Comparison of ENCODE assay signal across 23 mouse cellular contexts in genomic region chr6:8164741-8165140, GRCm38 (mm10). TPM values are rescaled to one million over a fixed set of nuclear protein-coding genes. Genes with fewer than 3 reads are reported as not detected.
A peak's percentile ranks its signal among the peaks of the same experiment; 100 is the strongest.
DNase-seq lines count a peak whose midpoint lies in the region; ATAC-seq and TF ChIP-seq lines count a peak whose summit lies in the region.
"Had no signal": no experiment of that assay in that cellular context is flagged by ENCODE, and none has a peak within 500 bp of the region (broad histone marks: within the 10 kb centered on the region; RNA-seq: fewer than 3 reads in every experiment).

No protein-coding gene starts in this region.

- H3K27me3 ChIP-seq in kidney, postnatal 0 days (ENCODE audit: insufficient read depth, low read length): no peaks in the 10 kb centered on the region
- H3K27me3 ChIP-seq in lung, embryonic 14.5 days (ENCODE audit: insufficient read depth, low read length): no peaks in the 10 kb centered on the region
- H3K27me3 ChIP-seq: embryonic facial prominence, embryonic 13.5 days; forebrain, embryonic 12.5 days had no signal

- H3K4me3 ChIP-seq in kidney, postnatal 0 days (replicated peaks; ENCODE audit: low read depth, low read length): no peak overlapping the region
- H3K4me3 ChIP-seq in lung, embryonic 14.5 days (ENCODE audit: low read depth, low read length): no peak overlapping the region
- H3K4me3 ChIP-seq in embryonic fibroblast, embryonic 13.5 days (ENCODE audit: insufficient read depth, low read length): no peak overlapping the region
- H3K4me3 ChIP-seq: embryonic facial prominence, embryonic 13.5 days; erythroblast, embryonic 14.5 days; forebrain, embryonic 10.5 days; forebrain, embryonic 12.5 days had no signal

- no peak for ATAC-seq in kidney, postnatal 0 days (replicated peaks; ENCODE audit: low FRiP score, low read depth)
- ATAC-seq in lung, embryonic 14.5 days (ENCODE audit: insufficient read depth): no peak
- ATAC-seq: activated CD4-positive, CD25-positive, alpha-beta regulatory T cell, adult 4 months; forebrain, embryonic 14.5 days; forebrain, embryonic 16.5 days; Patski had no signal

- TF ChIP-seq CTCF in kidney, postnatal 0 days (IDR thresholded peaks at IDR 0.05; ENCODE audit: low read depth): no peak
- no peak for TF ChIP-seq CTCF in lung, embryonic 14.5 days (IDR thresholded peaks at IDR 0.05; ENCODE audit: low read depth)
- TF ChIP-seq CTCF in embryonic fibroblast, embryonic 13.5 days (IDR thresholded peaks at IDR 0.05; ENCODE audit: borderline replicate concordance, insufficient read depth, low read length): no peak

- TF ChIP-seq POLR2A in embryonic fibroblast, embryonic 13.5 days (IDR thresholded peaks at IDR 0.05; ENCODE audit: low read depth, low read length): no peak

- no peaks in the 10 kb centered on the region for H3K9me3 ChIP-seq in kidney, postnatal 0 days (replicated peaks; ENCODE audit: low read length)
- H3K9me3 ChIP-seq in lung, embryonic 14.5 days (ENCODE audit: low read depth, low read length): no peaks in the 10 kb centered on the region
- H3K9me3 ChIP-seq: embryonic facial prominence, embryonic 13.5 days; forebrain, embryonic 10.5 days; forebrain, embryonic 12.5 days had no signal

- H3K27ac ChIP-seq in kidney, postnatal 0 days: no peak overlapping the region
- no peak overlapping the region for H3K27ac ChIP-seq in lung, embryonic 14.5 days (ENCODE audit: low read depth)
- peak overlapping the region; percentile 71 for H3K27ac ChIP-seq in embryonic fibroblast, embryonic 13.5 days (ENCODE audit: insufficient read depth, low read length)
- H3K27ac ChIP-seq: embryonic facial prominence, embryonic 13.5 days; forebrain, embryonic 10.5 days; forebrain, embryonic 12.5 days had no signal

- H3K4me2 ChIP-seq in kidney, postnatal 0 days (ENCODE audit: low read length): no peak overlapping the region
- H3K4me2 ChIP-seq in lung, embryonic 14.5 days: no peak overlapping the region
- H3K4me2 ChIP-seq: embryonic facial prominence, embryonic 13.5 days; forebrain, embryonic 12.5 days had no signal

- no peaks in the 10 kb centered on the region for H3K36me3 ChIP-seq in kidney, postnatal 0 days (ENCODE audit: insufficient read depth, low read length)
- no peaks in the 10 kb centered on the region for H3K36me3 ChIP-seq in lung, embryonic 14.5 days (ENCODE audit: insufficient read depth)
- H3K36me3 ChIP-seq: embryonic facial prominence, embryonic 13.5 days; forebrain, embryonic 10.5 days; forebrain, embryonic 12.5 days had no signal

- DNase-seq in kidney, postnatal 0 days (ENCODE audit: low spot score): peak; percentile 22
- DNase-seq in kidney, postnatal 10 days: no peak
- DNase-seq in lung, embryonic 14.5 days: peak; percentile 31
- no peak for DNase-seq in lung, postnatal 4 days
- peak; percentile 69 for DNase-seq in NIH3T3 (ENCODE audit: low read depth)
- DNase-seq in retina, postnatal 1 day: no peak
- DNase-seq: adrenal gland, adult 8-10 months; adrenal gland, postnatal 14 days; adrenal gland, postnatal 36 days; cerebellum, adult 11-12 months; cerebellum, adult 2 months; cerebellum, adult 9-10 months; cerebellum, postnatal 10 days; cerebellum, postnatal 25 days had no signal

- H3K4me1 ChIP-seq in kidney, postnatal 0 days (replicated peaks; ENCODE audit: insufficient read depth, low read length): no peaks in the 10 kb centered on the region
- H3K4me1 ChIP-seq in lung, embryonic 14.5 days (ENCODE audit: insufficient read depth): no peaks in the 10 kb centered on the region
- H3K4me1 ChIP-seq in embryonic fibroblast, embryonic 13.5 days (ENCODE audit: control insufficient read depth, insufficient read depth, low read length): peaks cover 3% of the 10 kb centered on the region
- H3K4me1 ChIP-seq: forebrain, embryonic 12.5 days had no signal

- no peak overlapping the region for H3K9ac ChIP-seq in kidney, postnatal 0 days (ENCODE audit: low read depth, low read length)
- no peak overlapping the region for H3K9ac ChIP-seq in lung, embryonic 14.5 days
- H3K9ac ChIP-seq: embryonic facial prominence, embryonic 13.5 days; forebrain, embryonic 12.5 days had no signal

- 49% methylated on average over 1 of the region's 1 CpGs for WGBS in kidney, postnatal 0 days
- 57% methylated on average over 1 of the region's 1 CpGs for WGBS in lung, embryonic 14.5 days

RNA-seq across cellular contexts. Expression of gene Col28a1, which starts 27.7 kb away (rescaled TPM):
- 0.11 and 0.21 TPM in 2 replicates for polyA plus RNA-seq in kidney, postnatal 0 days (2015; fragmentation: Nextera tagmentation; extraction: Ambion mirVana)
- polyA plus RNA-seq in lung, embryonic 14.5 days (2014; fragmentation: Nextera tagmentation; extraction: Ambion mirVana): 0.95 and 1.3 TPM in 2 replicates
- 1.5 and 1.6 TPM in 2 replicates for polyA plus RNA-seq in embryonic fibroblast, embryonic 13.5 days (2011; ENCODE audit: insufficient read length, low read depth, missing spikeins)
- polyA plus RNA-seq: activated CD4-positive, CD25-positive, alpha-beta regulatory T cell, adult 4 months; erythroblast, embryonic 14.5 days; forebrain, embryonic 12.5 days; Patski had no signal

RNA-seq across cellular contexts. Expression of gene Mios, which starts 44.3 kb away (rescaled TPM):
- 22.1 and 22.4 TPM in 2 replicates for polyA plus RNA-seq in kidney, postnatal 0 days (2015; fragmentation: Nextera tagmentation; extraction: Ambion mirVana)
- 29.6 and 30.3 TPM in 2 replicates for polyA plus RNA-seq in lung, embryonic 14.5 days (2014; fragmentation: Nextera tagmentation; extraction: Ambion mirVana)
- polyA plus RNA-seq in embryonic fibroblast, embryonic 13.5 days (2011; ENCODE audit: insufficient read length, low read depth, missing spikeins): 20.2 and 23.8 TPM in 2 replicates

Comparison
In these comparisons a context has a peak if more than half of its experiments do, and no peak if none do; other contexts are left out.
1. DNase-seq: peak in kidney, postnatal 0 days (single experiment), lung, embryonic 14.5 days (single experiment) and NIH3T3 (single experiment); none in kidney, postnatal 10 days (single experiment), lung, postnatal 4 days (0 of 2) and retina, postnatal 1 day (single experiment).